Mouse (Mus musculus) heart, adult 8-10 months (tissue): ENCODE results near the gene Tex44. TPM values are rescaled to one million over a fixed set of nuclear protein-coding genes. Genes with fewer than 3 reads are reported as not detected.

Experiments used
- DNase-seq: peaks from one replicate; pipeline ENCODE4 v3.0.0; 2022; ENCODE audit warnings: low spot score
- total RNA-seq, 4 experiments: library from RNA; stranded (reverse); gene quantifications; 2 replicates each; pipeline ENCODE4 v1.2.4; 2022

Tex44 gene
- total RNA-seq, 4 experiments from 2014 or later, result not detected

- DNase-seq, result no peak
Measured at GRCm38 (mm10) chr1:86423879-86424278, 2.2 kb upstream of the Tex44 start.

GRCm38 (mm10) chr1:86424336-86424735, 1.8 kb upstream of the Tex44 start:
- DNase-seq, result no peak

GRCm38 (mm10) chr1:86424835-86425547, 1.1 kb upstream of the Tex44 start:
- DNase-seq, result no peak

- DNase-seq, result peak; percentile 81
Measured at GRCm38 (mm10) chr1:86430056-86430455, 3.9 kb downstream of the Tex44 start.

- DNase-seq, result no peak
Measured at GRCm38 (mm10) chr1:86432778-86433177, 6.6 kb downstream of the Tex44 start.

GRCm38 (mm10) chr1:86433359-86433758, 7.2 kb downstream of the Tex44 start:
- no peak for DNase-seq

GRCm38 (mm10) chr1:86434001-86434400, 7.9 kb downstream of the Tex44 start:
- peak; percentile 74 for DNase-seq

GRCm38 (mm10) chr1:86434439-86435201, 8.5 kb downstream of the Tex44 start:
- DNase-seq, result peak; percentile 99

- peak; percentile 69 for DNase-seq
Measured at GRCm38 (mm10) chr1:86435302-86435821, 9.2 kb downstream of the Tex44 start.

- DNase-seq, result no peak
Measured at GRCm38 (mm10) chr1:86437219-86438013, 11.3 kb downstream of the Tex44 start.

GRCm38 (mm10) chr1:86438014-86438319, 11.8 kb downstream of the Tex44 start:
- DNase-seq, result no peak

GRCm38 (mm10) chr1:86438501-86438900, 12.4 kb downstream of the Tex44 start:
- DNase-seq, result peak; percentile 21

- peak; percentile 16 for DNase-seq
Measured at GRCm38 (mm10) chr1:86439487-86440170, 13.5 kb downstream of the Tex44 start.

GRCm38 (mm10) chr1:86440171-86440886, 14.2 kb downstream of the Tex44 start:
- DNase-seq, result peak; percentile 96

- DNase-seq, result peak; percentile 55
Measured at GRCm38 (mm10) chr1:86440887-86441723, 15.0 kb downstream of the Tex44 start.

- DNase-seq, result no peak
Measured at GRCm38 (mm10) chr1:86441724-86441979, 15.5 kb downstream of the Tex44 start.

GRCm38 (mm10) chr1:86441980-86442831, 16.1 kb downstream of the Tex44 start:
- DNase-seq, result peak; percentile 90

- DNase-seq, result no peak
Measured at GRCm38 (mm10) chr1:86442832-86443231, 16.7 kb downstream of the Tex44 start.
